Mouse (Mus musculus): ENCODE results near the gene Gm49393. TPM values are rescaled to one million over a fixed set of nuclear protein-coding genes. Genes with fewer than 3 reads are reported as not detected.

The Gm49393 gene
- polyA plus RNA-seq, 1 experiment from 2014 or later: not detected

Other genes with a start within 250 kb of the Gm49393 start
- gene BC051665, start 149.2 kb downstream of the Gm49393 start, polyA plus RNA-seq (2015; fragmentation: Nextera tagmentation; extraction: Ambion mirVana): not detected in 2 replicates
- gene Ctsll3, start 132.7 kb downstream of the Gm49393 start, polyA plus RNA-seq (2015; fragmentation: Nextera tagmentation; extraction: Ambion mirVana): not detected in 2 replicates
- gene 4930486L24Rik, start 71.1 kb downstream of the Gm49393 start, polyA plus RNA-seq (2015; fragmentation: Nextera tagmentation; extraction: Ambion mirVana): 0.39 and 0.42 TPM in 2 replicates
- gene Gm49392, start 38.7 kb downstream of the Gm49393 start, polyA plus RNA-seq (2015; fragmentation: Nextera tagmentation; extraction: Ambion mirVana): not detected in 2 replicates
- 1.5 and 5.0 TPM in 2 replicates for gene Ctla2b, start 38.1 kb downstream of the Gm49393 start, polyA plus RNA-seq (2015; fragmentation: Nextera tagmentation; extraction: Ambion mirVana)
- gene Tpbpb, start 30.7 kb downstream of the Gm49393 start, polyA plus RNA-seq (2015; fragmentation: Nextera tagmentation; extraction: Ambion mirVana): not detected in 2 replicates
- 1.3 and 2.8 TPM in 2 replicates for gene Gm49391, start 981 bp upstream of the Gm49393 start, polyA plus RNA-seq (2015; fragmentation: Nextera tagmentation; extraction: Ambion mirVana)
- gene Ctla2a, start 1.0 kb upstream of the Gm49393 start, polyA plus RNA-seq (2015; fragmentation: Nextera tagmentation; extraction: Ambion mirVana): 19.2 and 23.0 TPM in 2 replicates
- gene Tpbpa, start 6.4 kb upstream of the Gm49393 start, polyA plus RNA-seq (2015; fragmentation: Nextera tagmentation; extraction: Ambion mirVana): not detected in 2 replicates
- gene Ctsj, start 70.4 kb upstream of the Gm49393 start, polyA plus RNA-seq (2015; fragmentation: Nextera tagmentation; extraction: Ambion mirVana): not detected in 2 replicates
- not detected in 2 replicates for gene Ctsq, start 105.0 kb upstream of the Gm49393 start, polyA plus RNA-seq (2015; fragmentation: Nextera tagmentation; extraction: Ambion mirVana)
- not detected in 2 replicates for gene Ctsr, start 228.7 kb upstream of the Gm49393 start, polyA plus RNA-seq (2015; fragmentation: Nextera tagmentation; extraction: Ambion mirVana)